Mouse (Mus musculus): ENCODE results near the gene Hoxc5.

Hoxc5 gene

DNA sequence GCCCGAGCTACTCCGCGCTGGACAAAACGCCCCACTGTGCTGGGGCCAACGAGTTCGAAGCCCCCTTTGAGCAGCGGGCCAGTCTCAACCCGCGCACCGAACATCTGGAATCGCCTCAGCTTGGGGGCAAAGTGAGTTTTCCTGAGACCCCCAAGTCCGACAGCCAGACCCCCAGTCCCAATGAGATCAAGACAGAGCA lies at the start of gene Hoxc5:
TSS of gene Hoxc5 (plus strand) at position 132 of the 199 bp plus-strand sequence.
- DNase-seq (ENCODE audit: low read depth in 1 of 2, low spot score in 2 of 2) = no peak

GRCm38 (mm10) chr15:102917972-102918572 lies 49.2 kb upstream of the Hoxc5 start:
- no peak for DNase-seq (ENCODE audit: low read depth in 1 of 2, low spot score in 2 of 2)

DNA sequence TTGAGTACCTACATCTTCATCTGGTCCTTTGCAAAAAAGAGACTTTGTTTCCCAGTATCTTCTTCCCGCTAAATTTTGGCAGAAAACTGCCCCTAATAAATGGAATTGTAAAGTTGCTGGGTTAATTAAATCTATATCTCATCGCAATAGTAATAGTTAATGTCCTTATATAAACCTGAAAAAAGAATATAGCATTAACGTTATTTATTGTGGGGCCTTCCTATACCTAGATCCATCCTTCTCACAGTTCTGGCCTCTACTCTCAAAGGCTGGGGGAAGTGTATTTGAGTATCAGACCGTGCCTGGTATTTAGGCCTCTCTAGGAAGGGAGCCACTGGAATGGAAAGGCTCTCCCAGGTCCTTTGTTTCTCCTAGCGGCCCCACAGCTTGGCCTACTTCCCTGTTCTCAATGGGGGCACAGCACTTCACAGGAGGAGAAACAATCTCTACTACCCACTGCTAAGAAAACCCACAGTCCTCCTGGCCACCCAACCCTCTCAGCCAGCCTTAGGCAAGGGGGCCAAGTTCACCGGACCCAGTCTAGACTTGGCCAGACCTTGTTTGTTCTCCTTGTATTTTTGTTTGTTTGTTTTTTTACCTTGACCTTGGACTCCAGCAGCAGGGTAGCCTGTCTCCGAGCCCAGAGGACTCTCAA lies 48.5 kb upstream of the Hoxc5 start:
- no peak for DNase-seq (ENCODE audit: low read depth in 1 of 2, low spot score in 2 of 2)

DNA sequence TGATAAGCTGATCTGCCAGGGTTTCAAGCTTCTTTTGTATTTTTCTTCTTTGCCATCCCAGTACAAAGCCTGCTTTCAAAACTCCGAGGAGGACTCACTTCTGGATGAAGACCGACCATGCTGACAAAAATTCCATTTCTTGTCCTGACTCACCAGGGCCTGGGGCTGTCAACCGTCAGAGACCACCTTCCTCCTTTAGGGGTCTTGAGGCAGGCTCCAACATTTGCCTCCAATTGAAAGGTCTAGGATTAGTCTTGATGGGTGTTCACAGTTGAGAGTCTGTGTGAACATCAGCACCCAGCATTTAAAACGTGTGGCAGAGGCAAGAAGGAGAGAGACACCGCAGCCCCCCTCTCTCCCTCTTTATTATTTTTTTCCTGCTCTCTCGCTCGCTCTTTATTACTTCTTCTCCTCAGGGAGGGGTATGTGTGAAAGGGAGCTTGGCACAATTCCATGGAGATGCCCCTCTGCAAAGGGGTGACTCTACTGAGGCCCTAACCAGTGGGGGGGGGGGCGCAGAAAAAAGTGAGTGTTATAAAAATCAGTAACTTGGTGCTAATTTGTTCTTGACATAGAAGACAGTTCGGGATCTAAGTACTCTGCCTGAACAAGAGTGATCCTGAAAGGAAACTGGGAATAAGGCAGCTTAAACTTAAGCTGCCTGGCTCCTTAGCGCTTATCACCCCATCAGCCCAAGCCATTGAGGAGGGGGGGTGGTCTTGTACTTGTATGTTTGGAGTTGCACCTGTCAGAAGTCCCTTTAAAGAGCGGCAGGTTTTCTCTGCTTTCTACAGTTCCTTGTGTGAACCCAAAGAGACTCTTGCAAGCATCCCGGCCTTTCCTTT lies 47.7 kb upstream of the Hoxc5 start:
- no peak for DNase-seq (ENCODE audit: low read depth in 1 of 2, low spot score in 2 of 2)

GRCm38 (mm10) chr15:102920619-102921018 lies 46.6 kb upstream of the Hoxc5 start:
- DNase-seq (ENCODE audit: low read depth in 1 of 2, low spot score in 2 of 2) = no peak

- no peak for DNase-seq (ENCODE audit: low read depth in 1 of 2, low spot score in 2 of 2)
These were observed 45.9 kb upstream of the Hoxc5 start, which contains the start of gene Hoxc13 for GRCm38 (mm10) chr15:102921053-102922011. Gene Hoxc13 (plus strand): TSS chr15:102921103.

DNA sequence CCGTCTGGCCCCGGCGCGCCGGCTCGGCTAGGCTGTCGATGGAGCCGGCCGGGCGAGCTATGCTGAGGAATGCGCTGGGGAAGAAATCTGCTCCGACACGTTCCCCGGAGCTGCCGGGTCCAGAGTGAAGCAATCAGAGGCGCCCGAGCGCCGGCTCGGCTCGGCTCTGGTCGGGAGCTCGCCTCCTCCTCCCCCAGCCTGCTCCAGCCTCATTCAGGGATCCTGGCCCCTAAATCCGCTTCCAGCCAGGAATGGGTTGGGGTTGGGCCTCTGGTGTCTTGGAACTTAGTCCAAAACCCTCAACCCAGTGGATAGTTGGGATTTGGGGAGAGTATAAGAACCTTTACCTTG lies 45.3 kb upstream of the Hoxc5 start:
- no peak for DNase-seq (ENCODE audit: low read depth in 1 of 2, low spot score in 2 of 2)

- DNase-seq (ENCODE audit: low read depth in 1 of 2, low spot score in 2 of 2) = no peak
These were observed 44.4 kb upstream of the Hoxc5 start for GRCm38 (mm10) chr15:102922636-102923500.

DNA sequence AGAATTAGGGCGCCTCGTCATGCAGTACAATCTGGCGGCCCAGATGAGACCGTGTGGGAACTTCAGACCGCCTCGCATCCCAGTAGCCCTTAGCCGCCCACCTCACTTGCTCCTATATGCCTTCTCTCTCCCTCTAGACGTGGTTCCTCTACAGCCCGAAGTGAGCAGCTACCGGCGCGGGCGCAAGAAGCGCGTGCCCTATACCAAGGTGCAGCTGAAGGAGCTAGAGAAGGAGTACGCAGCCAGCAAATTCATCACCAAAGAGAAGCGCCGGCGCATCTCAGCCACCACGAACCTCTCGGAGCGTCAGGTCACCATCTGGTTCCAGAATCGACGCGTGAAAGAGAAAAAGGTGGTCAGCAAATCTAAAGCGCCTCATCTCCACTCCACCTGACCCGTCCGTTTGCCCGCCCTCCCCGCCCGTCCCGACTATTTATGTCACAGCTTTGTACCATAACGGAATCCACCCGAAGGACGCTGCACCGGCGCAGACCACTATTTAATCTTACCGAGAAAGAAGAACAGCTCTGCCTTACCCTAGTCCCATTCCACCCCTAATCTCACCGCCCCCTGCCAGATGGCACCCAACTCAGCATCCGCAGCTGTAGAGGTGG lies 40.1 kb upstream of the Hoxc5 start:
- no peak for DNase-seq (ENCODE audit: low read depth in 1 of 2, low spot score in 2 of 2)

- no peak for DNase-seq (ENCODE audit: low read depth in 1 of 2, low spot score in 2 of 2)
These were observed 35.4 kb upstream of the Hoxc5 start for GRCm38 (mm10) chr15:102931706-102932358.

DNA sequence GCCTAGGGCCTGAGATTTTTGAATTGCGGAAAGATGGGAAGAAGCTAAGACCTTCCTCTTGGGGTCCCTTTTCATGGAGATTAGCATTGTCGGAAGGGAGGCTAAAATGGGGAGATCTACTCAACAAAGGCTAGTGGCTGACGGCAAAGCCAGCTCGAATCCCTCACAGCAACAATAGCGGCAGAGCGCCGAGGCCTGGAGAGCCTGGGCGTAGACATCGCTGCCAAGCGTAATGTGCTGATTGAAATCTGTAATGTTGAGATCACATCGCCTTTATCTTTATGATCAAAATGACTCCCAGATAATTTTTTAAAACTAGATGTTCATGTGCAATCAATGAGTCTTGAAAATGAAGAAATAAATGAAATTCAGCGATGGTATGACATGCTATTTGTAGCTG lies 32.8 kb upstream of the Hoxc5 start:
- no peak for DNase-seq (ENCODE audit: low read depth in 1 of 2, low spot score in 2 of 2)

- DNase-seq (ENCODE audit: low read depth in 1 of 2, low spot score in 2 of 2) = no peak
These were observed 32.3 kb upstream of the Hoxc5 start for GRCm38 (mm10) chr15:102934897-102935296.

DNA sequence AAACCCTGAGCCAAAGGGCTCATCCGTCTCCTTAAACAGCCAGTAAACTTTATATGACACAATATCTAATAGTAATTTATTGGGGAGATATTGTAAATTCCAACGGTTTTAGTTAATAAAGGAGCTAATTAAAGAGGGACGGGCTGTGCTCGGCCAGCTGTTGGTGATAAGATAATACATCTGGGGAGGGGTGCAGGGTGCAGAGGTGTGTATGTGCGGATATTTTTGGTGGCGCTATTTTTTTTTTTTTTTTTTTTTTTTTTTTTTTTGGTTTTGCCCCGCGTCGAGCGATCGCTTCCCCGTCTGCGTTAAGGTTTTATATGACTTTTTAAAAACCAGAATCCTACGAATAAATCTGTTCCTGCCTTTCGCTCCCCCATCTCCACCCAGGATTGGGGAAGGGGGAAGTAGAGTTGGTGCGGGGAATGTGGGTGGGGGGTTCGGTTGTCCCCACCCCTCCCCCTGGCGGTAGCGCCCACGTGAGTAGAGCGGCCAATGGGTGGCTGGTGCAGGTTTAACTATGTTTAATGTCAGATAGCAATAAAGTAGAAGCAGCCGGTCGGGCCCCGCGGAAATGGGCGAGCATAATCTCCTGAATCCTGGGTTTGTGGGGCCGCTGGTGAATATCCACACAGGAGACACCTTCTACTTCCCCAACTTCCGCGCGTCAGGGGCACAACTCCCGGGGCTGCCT lies 30.8 kb upstream of the Hoxc5 start, which contains the start of gene Hoxc12:
TSS of gene Hoxc12 (plus strand) at position 479 of the 694 bp plus-strand sequence.
- no peak for DNase-seq (ENCODE audit: low read depth in 1 of 2, low spot score in 2 of 2)

GRCm38 (mm10) chr15:102937036-102937666 lies 30.1 kb upstream of the Hoxc5 start:
- no peak for DNase-seq (ENCODE audit: low read depth in 1 of 2, low spot score in 2 of 2)

GRCm38 (mm10) chr15:102939256-102940155 lies 27.7 kb upstream of the Hoxc5 start:
- DNase-seq (ENCODE audit: low read depth in 1 of 2, low spot score in 2 of 2) = no peak

GRCm38 (mm10) chr15:102942739-102943467 lies 24.3 kb upstream of the Hoxc5 start:
- no peak for DNase-seq (ENCODE audit: low read depth in 1 of 2, low spot score in 2 of 2)

DNA sequence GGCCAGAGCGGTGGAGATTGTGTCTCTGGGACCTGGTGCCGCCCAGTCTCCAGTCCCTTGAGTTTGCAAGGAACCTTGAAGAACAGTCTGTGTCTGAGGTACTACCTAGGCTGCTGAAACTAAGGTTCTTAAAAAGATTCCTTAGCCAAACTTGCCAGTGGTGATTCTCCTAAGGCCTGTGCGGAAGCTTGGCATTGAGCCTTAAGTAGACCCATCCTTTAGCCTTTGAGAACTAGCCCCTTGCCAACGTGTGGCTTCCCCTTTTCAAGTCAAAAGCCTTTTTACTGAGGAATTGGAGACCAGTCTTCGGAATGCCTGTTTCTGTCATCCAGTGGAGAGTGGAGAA lies 23.8 kb upstream of the Hoxc5 start:
- DNase-seq (ENCODE audit: low read depth in 1 of 2, low spot score in 2 of 2) = no peak
